Mouse (Mus musculus) cerebellum, adult 11-12 months (tissue): Measurements from ENCODE around the gene Spata6.

Experiments
- DNase-seq: peaks from one replicate; pipeline ENCODE4 v3.0.0; 2022

Spata6 gene

DNA sequence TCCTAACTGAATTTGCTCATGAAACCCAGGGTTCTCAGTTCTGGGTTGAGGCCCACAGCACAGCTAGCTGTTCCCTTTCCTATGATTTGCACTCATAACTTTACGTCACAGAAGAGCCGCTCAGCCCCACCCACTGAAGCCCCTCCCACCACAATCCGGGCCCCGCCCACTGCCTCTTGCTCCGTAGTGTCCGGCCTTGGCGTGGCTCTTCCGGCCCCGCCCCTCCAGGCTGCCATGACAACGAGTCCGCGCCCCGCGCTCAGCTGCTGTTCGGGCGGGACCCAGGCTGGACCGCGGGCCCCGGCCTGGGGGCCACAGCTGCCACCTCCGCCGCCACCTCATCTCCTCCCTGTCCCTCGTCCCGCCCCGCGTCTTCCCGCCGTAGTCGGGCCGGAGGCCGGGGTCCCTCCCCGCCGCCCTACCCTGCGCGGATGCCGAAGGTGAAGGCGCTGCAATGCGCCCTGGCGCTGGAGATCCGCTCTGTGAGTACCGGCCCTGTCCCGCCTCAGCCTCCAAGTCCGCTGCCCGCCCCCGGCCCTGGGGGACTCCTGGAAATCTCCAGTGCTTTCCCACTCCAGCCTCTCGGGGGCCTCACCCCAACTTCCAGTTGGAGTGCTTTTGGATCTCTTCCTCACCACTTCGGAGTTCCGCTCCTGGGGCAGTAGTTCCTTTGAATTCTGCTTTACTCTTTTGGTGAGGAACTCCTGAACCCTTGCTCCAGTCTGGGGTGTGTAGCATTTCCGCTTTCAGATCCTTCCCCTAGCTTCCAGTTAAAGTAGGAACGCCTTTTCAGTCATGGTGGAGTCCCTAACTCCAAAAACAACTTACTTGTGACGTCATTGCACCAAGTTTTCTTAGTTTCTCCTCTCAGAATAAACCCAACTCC, at the start of gene Spata6:
TSS of gene Spata6 (plus strand) at position 209 of the 886 bp plus-strand sequence.
- DNase-seq, result peak; percentile 11

DNA sequence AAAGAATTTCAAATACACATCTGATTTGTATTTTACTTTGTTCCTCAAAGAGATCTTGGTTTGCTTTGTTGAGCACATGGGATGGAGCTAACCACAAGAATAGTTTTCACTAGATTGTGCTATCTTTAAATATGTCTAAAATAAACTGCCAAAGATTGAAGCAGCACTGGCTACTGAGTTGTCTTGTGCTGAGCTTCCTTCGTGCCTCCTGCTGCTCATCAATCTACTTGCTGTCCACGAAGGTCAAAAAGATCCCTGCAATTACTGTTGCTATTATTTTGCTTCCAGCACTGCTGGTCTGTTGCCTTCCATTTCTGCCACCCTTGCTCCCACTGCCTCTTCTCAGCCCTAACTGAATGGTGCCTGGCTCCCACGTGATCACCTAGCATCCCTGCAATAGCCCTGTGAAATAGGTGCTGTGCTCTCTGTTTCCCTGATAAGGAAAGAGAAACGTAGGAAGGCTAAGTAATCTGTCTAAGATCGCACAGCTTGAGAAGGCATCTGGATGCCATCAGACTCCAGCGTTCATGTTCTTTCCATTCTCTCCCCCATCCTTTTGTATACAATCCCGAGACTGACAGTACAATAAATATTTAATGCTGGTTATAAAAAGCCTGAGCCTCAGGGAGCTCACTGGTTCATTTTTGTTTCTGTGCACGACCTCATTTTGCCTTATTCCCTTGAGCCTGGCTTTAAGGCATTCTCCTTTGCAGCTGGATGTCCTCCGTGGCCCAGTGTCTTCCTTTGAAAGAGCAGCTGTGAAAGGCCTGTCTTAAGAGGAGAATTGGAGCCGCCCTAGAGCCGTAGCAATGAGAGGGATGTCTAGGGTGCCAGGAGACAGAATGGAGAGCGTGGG, 49.0 kb upstream of the Spata6 start:
- no peak for DNase-seq

DNA sequence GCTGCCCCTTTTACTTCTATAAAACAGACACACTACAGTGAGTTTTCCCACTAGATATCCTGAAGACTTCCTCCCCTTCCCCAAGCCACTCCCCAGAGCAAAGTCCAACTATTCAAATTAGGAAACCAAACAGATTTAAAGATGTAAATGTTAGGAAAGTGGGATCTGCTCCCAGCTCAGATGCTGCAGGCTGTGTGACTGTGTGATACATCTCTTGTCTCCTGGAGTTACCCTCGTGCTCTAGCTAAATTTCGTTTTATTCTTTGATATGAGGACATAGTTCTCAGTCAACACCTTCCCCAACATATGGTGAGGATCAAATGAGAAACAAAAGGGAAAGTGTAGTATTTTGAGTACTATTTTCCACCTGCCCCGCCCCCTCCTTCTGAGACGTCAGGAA, 48.3 kb upstream of the Spata6 start:
- no peak for DNase-seq

DNA sequence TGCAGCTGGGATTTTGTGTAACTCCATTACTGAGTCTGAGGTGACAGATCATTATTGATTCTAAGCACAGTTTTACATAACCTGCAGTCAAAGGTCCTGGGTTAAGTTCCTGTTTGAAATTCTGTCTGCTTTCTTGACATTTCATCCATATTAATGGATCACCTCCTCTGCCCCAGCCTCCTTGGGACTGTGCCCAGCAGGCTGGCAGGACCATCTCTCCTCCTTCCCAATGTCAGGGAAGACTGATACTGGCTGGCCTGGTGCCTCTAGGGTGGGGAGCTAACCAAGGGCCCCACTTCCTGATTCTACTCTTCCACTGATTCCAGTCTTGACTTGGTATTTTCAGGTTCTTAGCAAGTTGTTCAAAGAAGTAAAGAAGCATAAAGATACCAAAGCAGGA, 45.9 kb upstream of the Spata6 start:
- DNase-seq, result no peak

DNA sequence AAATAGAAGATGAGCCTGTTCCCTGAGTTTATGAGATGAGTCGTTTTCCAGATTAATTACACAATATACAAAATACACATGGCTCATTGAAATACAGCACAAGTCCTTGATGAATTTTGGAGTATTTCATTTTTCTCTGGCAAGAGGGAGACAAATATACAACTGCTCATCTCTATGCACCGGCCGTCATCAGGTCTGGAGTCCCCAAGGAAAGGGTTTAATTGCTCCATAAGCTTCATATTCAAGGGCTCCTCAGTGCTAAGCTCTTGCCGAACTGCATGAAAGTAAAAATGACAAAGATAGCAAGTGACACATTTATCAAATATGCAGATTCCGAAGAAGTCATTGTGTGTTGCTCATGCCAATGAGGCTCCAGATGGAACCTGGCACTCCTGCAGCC, 37.9 kb upstream of the Spata6 start:
- DNase-seq, result no peak

DNA sequence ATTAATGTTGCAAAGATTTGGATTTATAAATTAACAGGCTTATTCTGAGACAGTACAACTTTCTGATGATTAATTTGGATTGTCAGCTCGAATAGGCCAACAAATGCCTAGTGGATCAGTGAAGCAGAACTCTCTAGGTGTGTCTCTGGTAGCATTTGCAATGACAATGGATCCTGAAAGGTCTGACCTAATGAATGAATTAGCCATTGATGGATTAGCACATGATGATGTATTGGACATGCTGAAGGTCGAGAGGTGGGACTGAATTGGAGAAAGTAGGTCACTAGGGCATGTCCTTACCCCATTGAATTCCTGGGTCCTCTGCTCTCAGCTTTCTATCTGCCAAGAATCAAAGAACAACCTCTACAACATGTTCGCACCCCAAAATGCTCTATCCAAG, 37.0 kb upstream of the Spata6 start:
- no peak for DNase-seq

DNA sequence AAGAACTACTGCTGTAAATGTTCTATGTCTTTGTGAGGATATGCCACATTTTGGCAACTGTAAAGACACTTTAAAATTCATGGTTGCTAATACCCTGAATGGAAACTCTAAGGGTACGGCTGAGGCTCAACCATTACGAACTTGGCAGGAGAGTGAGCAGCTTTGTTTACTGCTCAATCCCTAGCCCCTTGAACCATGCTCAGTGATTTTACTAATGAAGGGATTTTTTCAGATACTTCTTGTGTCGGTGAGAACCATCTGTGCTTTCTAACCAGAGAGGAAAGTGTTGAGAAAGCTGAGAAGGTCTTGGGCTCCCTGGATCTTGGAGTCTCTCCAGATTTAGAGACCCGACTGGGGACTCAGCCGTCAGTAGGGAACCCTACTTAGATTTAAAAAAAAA, 35.9 kb upstream of the Spata6 start:
- DNase-seq, result no peak

DNA sequence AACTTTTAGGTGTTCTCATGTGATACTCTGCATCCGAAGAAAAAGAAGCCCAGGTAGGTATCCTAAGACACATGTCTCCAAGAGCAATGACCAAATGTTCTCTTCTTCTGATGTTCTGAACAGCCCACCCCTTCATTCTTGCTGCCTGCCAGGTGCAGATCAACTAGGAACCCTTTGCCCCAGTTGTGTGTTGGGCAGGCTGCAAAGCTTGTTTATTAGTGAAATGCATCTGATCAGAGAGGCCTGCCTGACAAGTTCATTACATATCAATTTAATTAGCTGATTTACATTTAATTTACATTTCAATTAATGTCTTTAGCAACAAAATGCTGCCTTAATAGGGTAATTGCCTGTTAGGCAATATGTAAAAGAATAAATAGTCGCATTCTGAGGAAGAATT, 33.8 kb upstream of the Spata6 start:
- no peak for DNase-seq

DNA sequence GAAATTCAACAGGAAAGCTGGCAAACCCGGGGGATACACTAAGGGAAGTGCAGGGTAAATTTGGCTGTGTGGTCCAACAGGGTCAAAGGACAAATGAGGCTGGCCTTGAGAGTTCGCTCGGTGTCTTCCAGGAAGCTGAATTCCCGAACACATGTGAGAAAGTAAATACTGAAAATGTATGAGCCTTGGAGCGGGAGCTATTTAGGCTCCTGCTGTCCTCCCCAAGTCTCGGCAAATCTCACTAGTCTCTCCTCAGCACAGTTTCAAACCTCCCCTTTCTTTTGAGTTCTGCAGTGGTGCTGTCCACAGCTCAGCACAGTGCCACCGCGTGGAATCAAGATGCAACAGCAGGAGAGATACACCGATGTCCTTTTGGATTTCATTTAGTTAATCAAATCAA, 32.8 kb upstream of the Spata6 start:
- DNase-seq, result no peak

DNA sequence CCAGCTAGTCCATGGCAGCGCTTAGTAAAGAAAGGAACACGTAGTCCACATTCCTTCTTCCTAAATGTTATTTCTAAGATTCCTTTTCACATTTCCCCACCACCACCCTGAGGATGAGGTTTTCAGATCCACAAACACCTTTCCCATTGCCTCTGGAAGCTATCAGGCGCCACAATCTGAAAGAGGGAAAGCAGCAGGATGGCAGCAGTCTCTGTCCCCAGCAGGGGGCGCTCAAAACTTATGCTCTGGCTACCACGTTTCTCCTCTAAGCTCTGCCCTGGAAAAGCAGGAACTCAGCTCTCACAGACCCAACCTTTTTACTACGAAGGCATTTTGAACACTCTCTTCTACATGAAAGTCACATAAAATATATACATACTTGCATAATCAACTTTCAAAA, 32.2 kb upstream of the Spata6 start:
- peak; percentile 14 for DNase-seq

DNA sequence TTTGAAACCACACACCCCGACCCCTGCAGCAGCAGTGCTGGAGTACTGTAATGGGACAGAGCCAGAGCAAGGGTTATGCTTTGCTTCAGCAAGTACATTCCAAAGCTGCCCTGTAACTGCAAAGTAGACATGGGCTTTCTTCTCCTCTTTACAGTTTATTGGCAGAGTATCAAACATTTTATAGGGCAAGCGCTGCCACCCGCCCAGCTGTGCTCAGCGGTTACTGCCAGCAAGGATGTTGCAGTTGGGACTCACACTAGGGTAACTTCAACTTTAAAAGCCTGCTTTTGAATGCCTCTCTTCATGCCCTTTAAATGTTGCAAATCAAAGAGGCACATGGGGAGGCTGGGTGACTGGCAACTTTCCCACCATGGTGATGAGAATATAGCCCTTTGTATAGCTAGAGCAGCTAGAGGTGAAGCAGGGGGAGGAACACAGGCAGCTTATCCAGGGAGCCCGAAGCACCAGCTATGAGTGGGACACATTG, 28.7 kb upstream of the Spata6 start:
- DNase-seq, result no peak

DNA sequence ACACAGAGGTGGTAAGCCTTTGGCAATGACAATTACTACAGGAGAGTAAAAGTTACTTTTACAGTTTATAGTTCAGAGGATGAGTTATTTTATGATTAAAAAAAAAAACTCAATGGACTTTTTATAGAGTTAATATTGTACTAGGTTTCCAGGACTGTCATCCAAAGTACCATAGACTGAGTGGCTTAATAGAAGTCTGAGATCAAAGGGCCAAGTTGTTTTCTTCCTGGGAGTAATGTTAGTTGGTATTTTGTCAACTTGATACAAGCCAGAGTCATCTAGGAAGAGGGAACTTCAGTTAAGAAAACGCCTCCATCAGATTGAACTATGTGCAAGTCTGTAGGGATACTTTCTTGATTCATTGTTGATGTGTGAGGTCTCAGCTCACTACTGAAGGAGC, 18.4 kb upstream of the Spata6 start:
- no peak for DNase-seq

DNA sequence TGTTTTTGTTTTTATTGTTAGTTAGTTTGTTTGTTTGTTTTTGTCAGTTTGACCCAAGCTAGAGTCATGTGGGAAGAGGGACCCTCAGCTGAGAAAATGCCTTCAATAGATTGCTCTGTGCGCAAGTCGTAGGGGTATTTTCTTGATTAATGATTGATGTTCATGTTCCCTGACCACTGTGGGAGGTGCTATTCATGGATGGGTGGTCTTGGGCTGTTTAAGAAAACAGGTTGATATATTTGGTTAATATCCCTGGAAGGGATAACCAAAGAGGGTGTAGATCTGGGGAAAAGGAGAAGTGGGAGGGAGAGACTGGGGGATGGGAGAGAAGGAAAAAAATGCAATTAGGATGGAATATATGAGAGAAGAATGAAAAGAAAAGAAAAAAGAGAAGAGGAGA, 15.7 kb upstream of the Spata6 start:
- DNase-seq, result no peak

DNA sequence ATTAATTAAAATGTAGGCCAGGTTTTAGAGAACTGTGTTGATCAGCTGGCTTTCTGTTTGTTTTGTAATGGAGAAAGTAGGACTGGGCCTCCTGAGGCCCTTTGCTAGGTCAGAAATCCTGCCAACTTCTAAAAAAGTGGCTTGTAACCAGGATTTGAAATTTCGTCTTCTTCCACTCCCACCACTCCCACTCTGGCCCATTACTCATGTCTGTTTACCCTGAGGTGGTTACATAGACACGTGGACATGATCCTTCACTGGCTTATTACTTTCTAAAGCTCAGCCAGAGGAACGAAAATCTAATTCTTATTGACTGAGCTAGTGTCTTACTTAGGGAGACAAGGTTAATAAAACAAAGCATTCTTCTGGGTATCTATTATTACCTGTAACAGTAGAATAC, 14.8 kb upstream of the Spata6 start:
- DNase-seq, result no peak

DNA sequence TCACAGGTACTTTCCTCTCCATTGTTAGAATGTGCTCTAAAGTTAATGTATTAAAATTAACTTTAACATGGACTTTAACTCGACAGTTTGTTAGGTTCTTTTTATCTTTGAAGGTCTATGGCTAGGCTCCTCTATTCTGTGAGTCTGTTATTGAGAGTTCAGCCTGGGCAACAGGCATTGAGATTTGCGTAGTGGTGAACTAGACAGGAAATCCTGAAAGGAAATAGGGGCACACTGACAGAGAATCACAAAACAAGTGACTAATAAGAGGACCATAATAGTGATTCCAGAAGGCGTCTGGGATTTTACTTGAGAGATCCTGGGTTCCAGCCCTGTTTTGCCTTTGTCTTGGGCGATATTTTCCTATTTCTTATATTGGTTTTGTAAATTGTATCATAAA, 488 bp upstream of the Spata6 start:
- no peak for DNase-seq

DNA sequence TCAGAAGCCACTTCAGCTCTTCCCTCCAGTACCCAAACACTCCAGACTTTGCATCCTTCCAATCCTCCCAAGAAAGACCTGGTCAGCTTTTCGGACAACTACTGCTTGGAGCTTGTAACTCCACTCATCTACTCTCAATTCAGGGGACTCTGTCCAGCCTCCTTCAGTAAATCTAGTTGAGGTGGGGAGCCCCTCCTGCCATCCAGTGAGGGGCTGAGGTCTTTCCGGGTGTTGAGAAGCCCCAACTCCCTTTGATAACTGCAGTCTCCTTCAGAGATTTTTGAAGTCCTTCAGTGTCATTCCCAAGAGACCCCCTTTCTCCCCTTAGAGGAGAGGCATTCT, 849 bp downstream of the Spata6 start:
- no peak for DNase-seq

DNA sequence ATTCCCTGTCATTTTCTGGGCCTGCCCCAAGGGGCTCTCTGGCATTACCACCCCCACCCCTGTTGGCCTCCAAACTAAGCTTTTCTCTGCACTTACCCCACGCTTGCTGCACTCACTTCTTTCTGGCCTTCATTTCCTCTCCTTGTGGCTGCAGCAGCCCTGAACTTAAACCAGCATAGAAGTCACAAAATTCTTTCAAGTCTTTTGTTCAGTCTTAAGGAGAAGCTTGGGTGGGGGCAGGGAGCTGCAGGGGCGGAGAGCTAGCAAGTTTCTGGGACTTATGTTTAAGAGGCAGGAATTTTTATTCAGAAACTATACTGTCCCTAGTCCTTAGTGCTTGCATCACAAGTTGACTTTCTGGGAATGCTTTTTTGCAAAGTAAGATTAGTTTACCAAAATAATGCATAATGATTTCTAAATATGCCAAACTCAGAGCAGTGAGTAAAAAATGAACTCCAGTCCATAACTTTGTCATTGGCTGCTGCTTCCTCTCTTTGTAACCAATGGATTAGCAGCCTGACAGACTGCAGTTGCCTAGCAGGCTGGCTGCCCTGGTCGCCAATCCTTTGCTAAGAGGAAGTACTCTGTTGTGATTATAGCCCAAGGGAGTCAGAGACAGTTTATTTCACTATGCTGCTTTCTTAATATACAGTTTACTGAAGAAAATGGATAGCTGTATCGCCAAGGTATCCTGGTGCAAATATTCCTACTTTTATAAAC, 1.5 kb downstream of the Spata6 start:
- DNase-seq, result no peak

DNA sequence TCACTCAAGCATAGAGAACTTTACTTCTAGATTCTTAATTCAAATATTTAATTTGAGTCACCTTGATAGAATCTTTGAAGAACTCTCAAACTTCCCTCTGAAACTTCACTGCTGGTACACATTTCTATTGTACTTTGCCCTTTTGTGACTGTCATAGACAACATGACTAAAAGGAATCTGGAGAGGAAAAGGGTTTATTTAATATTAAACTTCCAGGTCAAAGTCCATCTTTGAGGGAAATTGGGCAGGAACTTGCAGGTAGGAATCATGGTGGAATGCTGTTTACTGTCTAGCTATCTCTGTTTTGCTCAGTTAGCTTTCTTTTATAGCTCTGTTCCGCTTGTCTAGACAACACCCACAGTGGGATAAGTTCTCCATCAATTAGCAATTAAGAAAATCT, 17.8 kb downstream of the Spata6 start:
- no peak for DNase-seq

DNA sequence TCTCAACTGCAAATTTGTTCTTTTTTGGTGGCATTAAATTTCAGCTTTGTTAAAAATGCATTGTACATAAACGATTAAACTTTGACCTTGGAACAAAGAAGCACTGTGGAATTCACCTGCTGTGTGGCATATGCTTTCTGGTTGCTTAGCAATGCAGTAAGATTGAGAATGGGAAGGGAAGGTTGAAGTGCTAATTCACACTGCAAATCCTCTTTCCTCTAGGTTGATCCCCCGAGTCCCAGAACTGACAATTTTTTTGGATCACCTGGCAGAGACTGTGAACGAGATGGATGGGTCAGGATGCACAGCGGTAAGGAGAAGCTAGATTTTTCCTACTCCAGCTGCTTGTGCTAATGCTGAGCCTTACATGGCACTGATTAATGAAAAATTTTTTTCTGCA, 60.7 kb downstream of the Spata6 start:
- no peak for DNase-seq

DNA sequence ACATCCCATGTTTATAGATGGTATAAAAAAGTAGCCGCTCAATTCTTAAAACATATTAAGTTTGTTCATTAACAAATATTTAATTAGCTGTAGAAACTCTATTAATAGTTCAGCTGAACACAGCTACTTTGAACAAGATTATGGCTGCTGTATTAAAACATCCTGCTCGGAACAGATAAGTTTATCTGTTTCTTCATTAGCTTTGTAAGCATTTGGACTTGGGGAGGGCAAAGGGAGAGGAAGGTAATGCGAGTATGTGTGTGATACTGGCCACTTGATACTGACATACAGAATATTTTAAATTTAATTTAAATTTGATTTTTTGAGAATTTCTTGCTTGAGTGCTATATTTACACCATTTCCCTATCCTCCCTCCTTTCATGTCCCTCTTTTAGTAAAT, 80.1 kb downstream of the Spata6 start:
- no peak for DNase-seq

DNA sequence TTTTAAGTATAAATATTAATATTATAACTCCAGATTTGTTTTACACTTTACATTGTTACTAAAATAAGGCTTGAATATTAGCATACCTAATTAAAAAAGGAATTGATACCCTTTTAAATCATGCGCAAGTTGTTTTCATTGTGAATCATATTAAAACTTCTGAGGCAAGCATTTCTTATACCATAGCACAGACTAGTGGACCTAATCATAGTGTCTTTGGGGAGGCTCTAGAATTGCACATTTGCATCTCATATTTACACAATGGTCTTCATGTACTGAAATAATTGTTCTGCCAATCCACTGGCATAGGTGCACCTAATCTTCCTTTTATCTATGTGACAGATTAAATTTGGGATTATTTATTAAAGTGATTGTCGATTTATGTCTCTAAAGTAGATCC, 83.4 kb downstream of the Spata6 start:
- DNase-seq, result no peak

DNA sequence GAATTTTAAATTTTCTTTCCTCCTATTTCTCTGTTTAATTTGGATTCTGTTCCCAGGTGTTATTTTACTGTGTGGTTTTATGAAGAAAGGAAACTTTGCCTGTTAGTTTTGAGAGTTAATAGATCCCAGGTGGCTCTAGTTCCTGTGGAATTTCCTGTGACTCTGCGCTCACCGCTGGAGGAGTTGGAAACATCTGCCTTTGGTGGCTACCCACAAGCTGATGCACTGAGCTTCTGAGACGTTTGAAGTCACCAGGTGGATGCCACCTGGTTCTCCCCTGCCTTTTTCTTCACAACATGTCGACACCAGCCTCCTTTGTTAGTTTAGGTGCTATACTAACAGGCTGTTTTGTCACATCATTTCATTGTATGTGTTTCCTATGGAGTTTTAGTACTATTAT, 97.7 kb downstream of the Spata6 start:
- no peak for DNase-seq

DNA sequence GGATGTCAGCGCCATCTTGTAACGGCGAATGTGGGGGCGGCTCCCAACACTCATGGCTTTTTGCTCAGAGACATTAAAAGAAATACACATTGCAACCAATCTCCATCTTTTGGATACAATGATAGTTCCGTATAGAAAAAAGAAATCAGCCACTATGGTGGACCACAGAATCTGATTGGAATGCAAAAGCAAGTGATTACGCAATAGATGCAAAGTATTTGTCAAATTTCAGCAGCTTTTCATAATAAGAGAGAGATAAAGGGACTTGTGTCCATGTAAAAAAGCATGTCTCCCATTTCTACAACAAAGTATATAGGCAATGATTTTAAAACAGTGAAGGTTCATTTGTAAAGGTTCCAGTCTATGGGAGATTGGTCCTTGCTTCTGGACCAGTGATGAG, 119.1 kb downstream of the Spata6 start:
- DNase-seq, result no peak

DNA sequence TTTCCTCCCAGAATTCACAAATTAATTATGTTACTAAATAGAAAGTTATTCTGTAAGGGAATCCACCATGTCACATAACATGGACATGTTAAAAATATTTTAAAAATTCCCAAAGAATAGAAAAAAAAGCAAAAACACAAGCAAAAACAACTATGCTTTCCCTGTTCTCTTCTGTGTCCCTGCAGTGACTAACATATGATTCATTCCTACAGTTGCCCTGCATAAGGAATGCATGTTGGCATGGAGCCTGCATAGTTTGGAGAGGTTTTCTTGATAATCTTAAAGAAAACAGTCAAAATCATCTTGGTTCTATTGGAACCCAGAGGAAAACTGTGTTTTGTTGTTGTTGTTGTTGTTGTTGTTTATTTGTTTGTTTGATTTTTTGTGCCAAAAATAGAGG, 132.8 kb downstream of the Spata6 start:
- DNase-seq, result no peak
